ENCODE assay signal across 7 mouse cellular contexts in genomic region chr4:3049972-3050846, GRCm38 (mm10).
DNase-seq lines count a peak whose midpoint lies in the region; ATAC-seq and TF ChIP-seq lines count a peak whose summit lies in the region.

No protein-coding gene starts in this region.

- ATAC-seq in lung, embryonic 14.5 days (ENCODE audit: insufficient read depth), result peak; percentile 35
- 0 out of 2 replicates have a peak, but pooled peaks have one; percentile 29 for ATAC-seq in forebrain, embryonic 14.5 days
- peak; percentile 67 for ATAC-seq in hindbrain, postnatal 0 days
- ATAC-seq in midbrain, embryonic 14.5 days (ENCODE audit: low FRiP score, low TSS enrichment), result peak; percentile 51

- H3K9ac ChIP-seq in lung, embryonic 14.5 days, result no peak overlapping the region
- no peak overlapping the region for H3K9ac ChIP-seq in forebrain, embryonic 14.5 days (ENCODE audit: low read length)
- no peak overlapping the region for H3K9ac ChIP-seq in hindbrain, postnatal 0 days (replicated peaks; ENCODE audit: low read length)
- no peak overlapping the region for H3K9ac ChIP-seq in midbrain, embryonic 14.5 days (replicated peaks; ENCODE audit: low read length)

- no peaks in the 10 kb centered on the region for H3K27me3 ChIP-seq in lung, embryonic 14.5 days (ENCODE audit: insufficient read depth, low read length)
- no peaks in the 10 kb centered on the region for H3K27me3 ChIP-seq in forebrain, embryonic 14.5 days (replicated peaks; ENCODE audit: control insufficient read depth, insufficient read depth, low read length)
- no peaks in the 10 kb centered on the region for H3K27me3 ChIP-seq in hindbrain, postnatal 0 days (ENCODE audit: insufficient read depth, low read length)
- no peaks in the 10 kb centered on the region for H3K27me3 ChIP-seq in midbrain, embryonic 14.5 days (ENCODE audit: control insufficient read depth, insufficient read depth, low read length)

- no peaks in the 10 kb centered on the region for H3K4me1 ChIP-seq in lung, embryonic 14.5 days (ENCODE audit: insufficient read depth)
- no peaks in the 10 kb centered on the region for H3K4me1 ChIP-seq in forebrain, embryonic 14.5 days (ENCODE audit: control insufficient read depth, insufficient read depth, low read length)
- no peaks in the 10 kb centered on the region for H3K4me1 ChIP-seq in hindbrain, postnatal 0 days (ENCODE audit: insufficient read depth, low read length)
- no peaks in the 10 kb centered on the region for H3K4me1 ChIP-seq in midbrain, embryonic 14.5 days (ENCODE audit: control insufficient read depth, insufficient read depth, low read length)

- H3K36me3 ChIP-seq in lung, embryonic 14.5 days (ENCODE audit: insufficient read depth), result no peaks in the 10 kb centered on the region
- no peaks in the 10 kb centered on the region for H3K36me3 ChIP-seq in forebrain, embryonic 14.5 days (ENCODE audit: control insufficient read depth, insufficient read depth, low read length)
- no peaks in the 10 kb centered on the region for H3K36me3 ChIP-seq in hindbrain, postnatal 0 days (ENCODE audit: insufficient read depth, low read length)
- H3K36me3 ChIP-seq in midbrain, embryonic 14.5 days (ENCODE audit: control insufficient read depth, insufficient read depth, low read length), result no peaks in the 10 kb centered on the region

- H3K4me2 ChIP-seq in lung, embryonic 14.5 days, result no peak overlapping the region
- no peak overlapping the region for H3K4me2 ChIP-seq in forebrain, embryonic 14.5 days (ENCODE audit: low read length)
- no peak overlapping the region for H3K4me2 ChIP-seq in hindbrain, postnatal 0 days (ENCODE audit: low read depth, low read length)
- H3K4me2 ChIP-seq in midbrain, embryonic 14.5 days (ENCODE audit: low read length), result no peak overlapping the region

- peaks cover 53% of the 10 kb centered on the region for H3K9me3 ChIP-seq in lung, embryonic 14.5 days (ENCODE audit: low read depth, low read length)
- peaks cover 53% of the 10 kb centered on the region for H3K9me3 ChIP-seq in forebrain, embryonic 14.5 days (replicated peaks; ENCODE audit: control insufficient read depth, low read length)
- peaks cover 52% of the 10 kb centered on the region for H3K9me3 ChIP-seq in hindbrain, postnatal 0 days (ENCODE audit: low read length)
- peaks cover 55% of the 10 kb centered on the region for H3K9me3 ChIP-seq in midbrain, embryonic 14.5 days (ENCODE audit: control insufficient read depth, low read length)

- no peak for DNase-seq in lung, embryonic 14.5 days
- DNase-seq in lung, adult 18-20 months, result no peak
- no peak for DNase-seq in forebrain, embryonic 14.5 days (ENCODE audit: low spot score)
- DNase-seq in hindbrain, postnatal 0 days (ENCODE audit: low spot score), result no peak
- DNase-seq in midbrain, embryonic 14.5 days, result no peak
- DNase-seq in embryo, embryonic 11 days, result no peak
- DNase-seq in left cerebral cortex, adult 11 months (ENCODE audit: low spot score), result no peak

- WGBS in lung, embryonic 14.5 days, result 53% methylated on average over 2 of the region's 2 CpGs
- WGBS in forebrain, embryonic 14.5 days, result 45% methylated on average over 2 of the region's 2 CpGs
- 48% methylated on average over 2 of the region's 2 CpGs for WGBS in hindbrain, postnatal 0 days
- 53% methylated on average over 2 of the region's 2 CpGs for WGBS in midbrain, embryonic 14.5 days

- no peak for TF ChIP-seq CTCF in lung, embryonic 14.5 days (IDR thresholded peaks at IDR 0.05; ENCODE audit: low read depth)
- no peak for TF ChIP-seq CTCF in hindbrain, postnatal 0 days (IDR thresholded peaks at IDR 0.05; ENCODE audit: low read depth)

- no peak overlapping the region for H3K27ac ChIP-seq in lung, embryonic 14.5 days (ENCODE audit: low read depth)
- H3K27ac ChIP-seq in forebrain, embryonic 14.5 days (ENCODE audit: low read depth, low read length), result no peak overlapping the region
- no peak overlapping the region for H3K27ac ChIP-seq in hindbrain, postnatal 0 days
- no peak overlapping the region for H3K27ac ChIP-seq in midbrain, embryonic 14.5 days (replicated peaks; ENCODE audit: low read depth, low read length)

- H3K4me3 ChIP-seq in lung, embryonic 14.5 days (ENCODE audit: low read depth, low read length), result no peak overlapping the region
- no peak overlapping the region for H3K4me3 ChIP-seq in forebrain, embryonic 14.5 days (ENCODE audit: low read depth, low read length)
- H3K4me3 ChIP-seq in hindbrain, postnatal 0 days (ENCODE audit: low read length), result no peak overlapping the region
- H3K4me3 ChIP-seq in midbrain, embryonic 14.5 days (replicated peaks; ENCODE audit: low read depth, low read length), result no peak overlapping the region
